Mouse (Mus musculus): Measurements from ENCODE around the gene Pde3a.

Pde3a gene

DNA sequence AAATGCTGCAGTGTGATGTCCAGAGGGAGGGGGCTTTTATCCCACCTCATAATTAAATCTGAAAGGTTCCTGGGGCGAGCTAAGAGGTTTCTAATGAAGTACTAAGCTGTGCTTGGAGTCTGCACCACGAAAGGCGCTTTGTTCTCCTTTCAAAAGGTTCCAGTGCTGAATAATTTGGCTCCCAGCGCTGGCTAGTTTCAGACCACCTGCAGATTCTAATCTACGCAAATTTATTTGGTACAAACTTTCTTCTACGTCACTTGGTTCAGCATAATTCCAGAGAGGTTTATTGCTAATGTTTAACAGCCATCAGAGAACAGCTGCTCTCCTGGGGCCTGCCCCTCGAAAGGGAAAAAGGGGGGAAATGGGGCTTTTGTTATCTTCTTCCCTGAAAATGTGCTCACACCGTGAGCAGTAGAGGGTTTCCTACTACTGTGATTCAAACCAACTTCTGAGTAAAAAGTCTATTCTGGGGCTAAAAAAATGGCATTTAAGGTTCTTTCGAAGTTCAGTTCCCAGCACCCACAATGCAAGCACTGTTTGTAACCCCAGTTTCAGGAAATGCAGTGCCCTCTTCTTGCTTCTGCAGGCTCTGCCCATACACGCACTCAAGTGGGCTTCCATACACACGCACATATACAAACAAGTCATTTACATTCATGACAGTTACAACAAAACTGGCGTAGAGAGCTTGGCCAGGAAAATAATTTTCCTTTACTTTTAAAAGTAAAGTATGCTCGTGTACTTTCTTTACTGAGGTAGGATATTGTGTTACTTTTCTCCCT, 246.8 kb downstream of the Pde3a start:
- no peak for DNase-seq (ENCODE audit: low spot score)

DNA sequence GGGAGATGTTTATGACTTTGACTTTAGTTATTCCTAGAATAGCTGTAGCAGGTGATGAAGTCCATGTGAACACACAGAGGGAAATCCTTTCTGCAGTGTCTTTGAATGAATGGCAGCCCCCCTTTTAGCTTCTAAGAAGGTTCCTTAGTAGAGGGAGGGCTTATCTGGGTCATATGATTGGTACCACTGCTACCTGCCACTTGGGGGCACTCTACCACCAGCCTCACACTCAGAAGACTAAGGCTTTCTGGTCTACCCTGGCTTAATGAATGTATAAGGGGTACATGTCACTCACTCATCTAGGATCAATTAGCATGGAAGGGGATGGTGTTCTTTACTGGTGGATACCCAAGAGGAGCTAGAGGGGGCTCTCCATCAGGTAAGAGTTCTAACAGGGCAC, 250.4 kb downstream of the Pde3a start:
- DNase-seq (ENCODE audit: low spot score): no peak

DNA sequence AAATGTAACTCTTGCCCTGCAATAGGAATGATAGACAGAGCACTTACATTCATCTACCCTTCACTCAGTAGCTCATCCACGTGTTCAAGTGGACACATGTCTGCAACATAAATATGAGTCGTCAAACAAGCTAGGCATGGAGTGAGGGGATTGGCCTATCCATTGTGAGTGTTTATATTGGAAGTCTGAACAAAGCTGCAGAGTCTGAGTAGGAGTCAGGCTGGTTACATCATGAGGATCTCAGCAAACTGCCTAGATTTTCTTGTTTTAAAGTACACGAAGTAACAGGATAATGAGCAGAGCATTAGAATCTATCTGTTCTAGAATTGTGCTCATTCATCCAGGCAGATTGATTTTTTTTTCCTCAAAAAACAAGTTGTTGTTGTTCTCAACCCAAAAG, 252.1 kb downstream of the Pde3a start:
- no peak for DNase-seq (ENCODE audit: low spot score)

DNA sequence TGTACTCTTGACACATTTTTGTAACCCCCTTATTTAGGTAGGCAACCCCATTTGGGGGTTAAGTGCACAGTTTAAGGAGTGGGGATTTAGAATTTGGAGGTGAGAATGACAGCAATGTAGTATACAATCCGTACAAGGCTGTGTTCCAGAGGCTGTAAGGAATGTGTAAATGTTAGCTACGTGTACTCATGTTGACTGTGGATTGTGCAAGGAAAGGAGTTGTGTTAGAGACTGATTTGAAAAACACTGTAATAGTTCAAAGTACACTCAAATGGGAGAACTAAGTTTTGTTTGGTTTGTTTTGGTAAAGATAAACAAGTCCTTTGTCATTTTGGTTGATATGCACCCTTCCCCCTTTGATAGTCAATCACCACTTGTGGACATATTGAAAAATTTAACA, 273.5 kb downstream of the Pde3a start:
- no peak for DNase-seq (ENCODE audit: low spot score)

DNA sequence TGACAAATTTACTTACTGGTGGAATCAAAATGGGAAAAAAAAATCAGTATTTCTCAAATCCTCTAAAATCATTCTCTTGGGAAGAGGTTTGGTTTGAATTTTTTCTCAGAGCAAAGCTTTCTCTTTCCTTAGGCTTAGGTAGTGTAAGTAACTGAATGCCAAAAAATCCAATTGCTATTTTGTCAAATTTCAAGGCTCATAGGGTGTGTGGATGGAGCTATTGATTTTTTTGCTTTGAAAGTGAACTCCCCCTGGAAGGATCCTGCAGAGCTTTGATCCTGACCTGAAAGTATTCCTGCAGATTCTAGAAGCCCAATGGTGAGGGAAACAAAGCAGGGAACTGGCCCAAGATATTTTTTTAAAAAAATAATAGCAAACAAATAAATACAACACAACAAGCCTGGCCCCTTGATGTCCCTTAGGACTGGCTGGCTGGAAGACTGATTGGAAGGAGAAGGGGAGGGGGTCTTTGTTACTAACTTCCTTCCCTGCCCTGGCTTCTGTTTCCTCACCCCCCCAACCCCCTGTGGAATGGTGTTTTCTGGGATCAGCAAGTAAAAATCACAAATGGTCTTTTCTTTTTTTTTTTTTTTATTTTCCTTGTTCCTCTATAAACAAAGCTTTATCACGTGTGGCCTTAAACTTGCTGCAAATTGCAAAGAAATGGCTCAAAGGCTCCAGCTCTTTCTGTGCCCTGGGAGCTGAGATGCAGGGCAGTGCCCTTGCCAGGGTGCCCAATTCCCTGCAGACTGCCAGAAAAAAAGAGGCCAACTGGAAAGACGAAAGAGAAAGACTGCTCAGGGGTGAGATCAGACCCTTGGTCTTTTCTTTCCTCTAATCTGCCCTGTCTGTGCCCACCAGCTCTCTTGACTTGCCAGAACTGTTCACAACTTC, 274.9 kb downstream of the Pde3a start, which contains the start of gene Slco1c1:
Slco1c1 (plus strand) TSS at position 622 of the 894 bp plus-strand sequence.
- DNase-seq (ENCODE audit: low spot score): no peak

DNA sequence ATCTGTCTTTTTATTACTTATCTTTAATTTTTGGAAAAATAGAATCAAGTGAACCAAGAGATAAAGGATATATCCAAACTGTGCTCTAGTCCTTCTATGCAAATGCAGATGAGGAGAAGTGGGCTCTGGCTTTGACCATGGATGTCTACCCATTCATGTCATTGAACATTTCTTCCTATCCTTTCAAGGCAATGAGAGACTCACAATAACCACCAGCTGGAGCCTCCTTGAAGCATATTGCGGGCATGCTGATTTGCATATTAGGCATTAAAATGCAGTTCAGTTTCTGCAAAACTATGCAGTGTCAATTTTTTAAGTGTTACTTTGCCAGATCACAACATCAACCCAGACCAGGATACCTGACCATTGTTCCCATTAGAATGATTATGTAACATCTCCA, 276.7 kb downstream of the Pde3a start:
- no peak for DNase-seq (ENCODE audit: low spot score)

DNA sequence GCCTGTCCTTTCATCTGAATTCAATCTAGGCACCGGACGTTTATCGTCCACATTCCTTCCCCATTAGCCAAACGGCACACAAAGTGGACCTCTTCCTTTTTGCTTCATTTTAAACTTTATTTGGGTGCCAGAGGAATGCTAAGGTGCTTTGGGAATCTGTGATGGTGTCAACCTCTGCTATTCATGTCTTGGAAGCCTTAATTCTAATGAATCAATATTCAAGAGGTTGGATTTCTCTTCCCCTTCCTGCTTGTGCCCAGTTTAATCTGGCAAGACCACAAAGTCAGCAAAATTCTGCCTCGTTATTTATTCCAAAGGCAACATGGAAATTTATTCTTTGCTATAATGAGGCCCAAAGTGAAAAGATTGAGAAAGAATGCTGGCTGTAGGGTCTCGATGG, 281.8 kb downstream of the Pde3a start:
- DNase-seq (ENCODE audit: low spot score): no peak

DNA sequence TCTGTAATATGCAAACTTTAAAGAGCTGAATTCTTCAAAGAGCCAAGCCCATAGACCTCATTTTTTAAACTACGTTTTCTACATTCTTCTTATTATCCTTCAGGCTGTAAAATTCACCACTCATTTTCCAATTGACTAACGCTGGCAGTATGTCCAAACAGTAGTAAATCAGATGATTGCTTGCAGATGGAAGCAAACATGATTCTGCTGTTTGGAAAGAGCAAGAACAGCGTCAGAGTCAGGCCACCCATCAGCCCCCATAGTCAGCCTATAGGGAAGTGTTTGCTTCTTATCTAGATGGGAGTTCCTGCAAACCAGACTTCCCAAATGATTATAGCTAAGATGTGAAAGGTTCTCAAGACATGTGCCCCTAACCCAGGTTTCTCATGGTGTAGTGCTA, 288.2 kb downstream of the Pde3a start:
- no peak for DNase-seq (ENCODE audit: low spot score)

DNA sequence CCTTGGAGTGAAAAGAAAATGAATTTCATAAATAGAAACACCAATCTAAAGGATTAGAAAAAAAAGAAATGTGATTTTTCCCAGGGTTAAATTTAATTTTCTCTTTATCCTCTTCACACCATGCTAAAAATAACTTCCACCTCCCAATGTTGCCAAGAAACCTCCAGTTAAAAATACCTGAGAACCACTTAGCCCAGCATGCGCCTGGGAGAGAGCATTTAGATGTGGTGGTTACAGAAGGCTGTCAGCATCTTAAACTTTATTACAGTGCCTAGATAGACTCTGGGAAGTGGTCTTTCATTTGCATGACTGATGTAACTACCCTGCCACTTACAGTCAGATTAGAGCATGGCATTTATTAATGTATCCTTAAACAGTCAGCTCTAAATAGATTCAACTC, 292.1 kb downstream of the Pde3a start:
- no peak for DNase-seq (ENCODE audit: low spot score)

DNA sequence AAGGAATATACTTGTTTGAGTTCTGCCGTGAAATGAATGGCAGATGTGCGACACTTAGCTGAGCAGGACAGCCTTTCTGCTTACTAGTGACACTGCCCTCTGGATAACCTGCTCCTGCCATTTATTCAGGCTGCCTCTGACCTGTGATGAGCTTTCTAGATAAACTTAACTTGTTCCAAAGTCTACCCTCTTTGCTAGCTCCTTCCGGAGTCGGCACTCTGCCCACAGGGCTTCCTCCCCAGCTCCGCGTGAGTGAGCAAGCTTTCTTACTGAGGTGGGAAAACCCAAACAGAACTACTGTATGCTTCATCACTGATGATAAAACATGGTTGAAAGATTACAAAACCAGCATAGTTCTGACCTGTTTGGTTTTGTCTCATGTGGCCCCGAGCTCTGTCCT, 294.3 kb downstream of the Pde3a start:
- no peak for DNase-seq (ENCODE audit: low spot score)

Measured in MN1 (cell line).